Mouse (Mus musculus): ENCODE data around the gene Olfr424. TPM values are rescaled to one million over a fixed set of nuclear protein-coding genes. Genes with fewer than 3 reads are reported as not detected.

Gene Olfr424
- not detected for polyA plus RNA-seq (2017; shearing (Covaris generic))

GRCm38 (mm10) chr1:174131217-174131616 is at the start of gene Olfr424:
TSS of gene Olfr424 (plus strand) at chr1:174131517.

GRCm38 (mm10) chr1:174084031-174084430 is 47.3 kb upstream of the Olfr424 start, which contains the start of gene Olfr429:
TSS of gene Olfr429 (plus strand) at chr1:174084331.

GRCm38 (mm10) chr1:174096591-174096990 is 34.7 kb upstream of the Olfr424 start, which contains the start of gene Olfr427:
TSS of gene Olfr427 (plus strand) at chr1:174096891.

GRCm38 (mm10) chr1:174121062-174121461 is 10.3 kb upstream of the Olfr424 start, which contains the start of gene Olfr231:
TSS of gene Olfr231 (minus strand) at chr1:174121162.

GRCm38 (mm10) chr1:174155333-174155732 is 24.0 kb downstream of the Olfr424 start, which contains the start of gene Olfr420:
TSS of gene Olfr420 (plus strand) at chr1:174155633.

GRCm38 (mm10) chr1:174172605-174173004 is 41.3 kb downstream of the Olfr424 start, which contains the start of gene Spta1:
TSS of gene Spta1 (plus strand) at chr1:174172776.

Other genes with a start within 250 kb of the Olfr424 start
- gene Ifi211, start 218.5 kb upstream of the Olfr424 start, polyA plus RNA-seq (2017; shearing (Covaris generic)) = 3.9 TPM
- 575 TPM for gene Mndal, start 189.0 kb upstream of the Olfr424 start, polyA plus RNA-seq (2017; shearing (Covaris generic))
- 508 TPM for gene Ifi203, start 188.8 kb upstream of the Olfr424 start, polyA plus RNA-seq (2017; shearing (Covaris generic))
- gene Ifi202b, start 148.8 kb upstream of the Olfr424 start, polyA plus RNA-seq (2017; shearing (Covaris generic)) = not detected
- gene Ifi205, start 99.7 kb upstream of the Olfr424 start, polyA plus RNA-seq (2017; shearing (Covaris generic)) = 0.45 TPM
- not detected for gene Olfr433, start 90.8 kb upstream of the Olfr424 start, polyA plus RNA-seq (2017; shearing (Covaris generic))
- gene Olfr432, start 82.3 kb upstream of the Olfr424 start, polyA plus RNA-seq (2017; shearing (Covaris generic)) = not detected
- gene Olfr430, start 64.9 kb upstream of the Olfr424 start, polyA plus RNA-seq (2017; shearing (Covaris generic)) = not detected
- gene Olfr429, start 47.2 kb upstream of the Olfr424 start, polyA plus RNA-seq (2017; shearing (Covaris generic)) = not detected
- gene Olfr427, start 34.6 kb upstream of the Olfr424 start, polyA plus RNA-seq (2017; shearing (Covaris generic)) = not detected
- gene Olfr231, start 10.4 kb upstream of the Olfr424 start, polyA plus RNA-seq (2017; shearing (Covaris generic)) = not detected
- gene Olfr420, start 24.1 kb downstream of the Olfr424 start, polyA plus RNA-seq (2017; shearing (Covaris generic)) = not detected
- gene Spta1, start 41.3 kb downstream of the Olfr424 start, polyA plus RNA-seq (2017; shearing (Covaris generic)) = 0.22 TPM
- gene Olfr419, start 120.5 kb downstream of the Olfr424 start, polyA plus RNA-seq (2017; shearing (Covaris generic)) = not detected
- gene Mptx1, start 199.0 kb downstream of the Olfr424 start, polyA plus RNA-seq (2017; shearing (Covaris generic)) = not detected
- not detected for gene Olfr417, start 233.6 kb downstream of the Olfr424 start, polyA plus RNA-seq (2017; shearing (Covaris generic))